Mouse (Mus musculus): Measurements from ENCODE around the gene Slc2a13. TPM values are rescaled to one million over a fixed set of nuclear protein-coding genes. Genes with fewer than 3 reads are reported as not detected.

The Slc2a13 gene
- polyA plus RNA-seq, 1 experiment from 2014 or later, result 2.0 TPM

DNA sequence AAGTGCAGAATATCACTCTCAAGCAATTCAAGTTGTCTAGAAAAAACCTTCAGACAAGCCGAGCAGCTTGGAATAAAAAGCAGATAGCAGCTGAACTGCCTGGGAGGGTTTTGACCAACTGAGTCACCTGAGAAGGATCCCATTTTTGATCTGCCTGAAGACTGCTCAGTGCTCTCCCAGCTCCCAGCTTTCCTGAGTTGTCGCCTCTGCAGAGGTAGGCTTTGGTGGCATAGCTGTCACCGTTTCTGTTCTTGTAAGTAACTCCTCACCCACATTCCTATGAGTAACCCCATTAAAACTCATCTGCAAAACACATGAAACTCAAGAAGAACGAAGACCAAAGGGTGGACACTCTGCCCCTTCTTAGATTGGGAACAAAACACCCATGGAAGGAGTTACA, 177.9 kb downstream of the Slc2a13 start:
- no peak overlapping the region for H3K4me3 ChIP-seq (ENCODE audit: control insufficient read depth in 1 of 2, insufficient read depth in 1 of 2, low read depth in 1 of 2, low read length in 2 of 2)
- H3K9me3 ChIP-seq (ENCODE audit: control insufficient read depth, low read length), result no peaks in the 10 kb centered on the region
- H3K4me1 ChIP-seq (ENCODE audit: control insufficient read depth in 2 of 2, insufficient read depth in 2 of 2, low read length in 2 of 2), result no peaks in the 10 kb centered on the region
- no peak overlapping the region for H3K9ac ChIP-seq (ENCODE audit: low read length)
- no peaks in the 10 kb centered on the region for H3K27me3 ChIP-seq (ENCODE audit: control insufficient read depth, insufficient read depth, low read length)
- 72% methylated on average over 4 of the region's 4 CpGs for WGBS
- no peaks in the 10 kb centered on the region for H3K36me3 ChIP-seq (ENCODE audit: control insufficient read depth, insufficient read depth, low read length)
- no peak overlapping the region for H3K4me2 ChIP-seq (ENCODE audit: low read length)
- ATAC-seq (ENCODE audit: insufficient number of reproducible peaks, insufficient read depth, low FRiP score, low read depth), result no peak
- H3K27ac ChIP-seq (replicated peaks in 1 of 2; ENCODE audit: control insufficient read depth in 1 of 2, insufficient read depth in 1 of 2, low read depth in 2 of 2, low read length in 2 of 2), result no peak overlapping the region

DNA sequence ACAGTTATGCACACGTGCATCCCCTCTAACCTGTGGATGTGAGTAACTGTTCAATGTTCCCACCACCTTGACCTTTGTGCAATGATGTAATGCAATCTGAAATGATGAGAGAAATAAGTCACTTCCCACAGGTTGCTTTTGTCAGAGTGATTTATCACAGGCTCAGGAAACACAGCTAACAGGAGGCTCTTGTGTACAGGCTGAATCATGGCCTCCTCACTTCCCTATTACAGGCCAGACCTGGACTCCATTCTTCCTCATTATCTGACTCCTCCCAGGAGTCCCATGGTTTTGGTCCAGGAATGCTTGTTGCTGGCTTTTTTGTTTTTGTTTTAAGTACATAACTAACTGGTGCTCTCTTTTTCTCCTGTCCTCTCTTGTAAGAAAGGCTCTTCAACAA, 189.4 kb downstream of the Slc2a13 start:
- H3K27me3 ChIP-seq (ENCODE audit: control insufficient read depth, insufficient read depth, low read length), result no peaks in the 10 kb centered on the region
- H3K9ac ChIP-seq (ENCODE audit: low read length), result no peak overlapping the region
- 61% methylated on average over 1 of the region's 1 CpGs for WGBS
- no peak overlapping the region for H3K27ac ChIP-seq (replicated peaks in 1 of 2; ENCODE audit: control insufficient read depth in 1 of 2, insufficient read depth in 1 of 2, low read depth in 2 of 2, low read length in 2 of 2)
- no peak for ATAC-seq (ENCODE audit: insufficient number of reproducible peaks, insufficient read depth, low FRiP score, low read depth)
- H3K4me3 ChIP-seq (ENCODE audit: control insufficient read depth in 1 of 2, insufficient read depth in 1 of 2, low read depth in 1 of 2, low read length in 2 of 2), result no peak overlapping the region
- no peaks in the 10 kb centered on the region for H3K36me3 ChIP-seq (ENCODE audit: control insufficient read depth, insufficient read depth, low read length)
- H3K4me1 ChIP-seq (ENCODE audit: control insufficient read depth in 2 of 2, insufficient read depth in 2 of 2, low read length in 2 of 2), result no peaks in the 10 kb centered on the region
- H3K9me3 ChIP-seq (ENCODE audit: control insufficient read depth, low read length), result no peaks in the 10 kb centered on the region
- H3K4me2 ChIP-seq (ENCODE audit: low read length), result no peak overlapping the region

DNA sequence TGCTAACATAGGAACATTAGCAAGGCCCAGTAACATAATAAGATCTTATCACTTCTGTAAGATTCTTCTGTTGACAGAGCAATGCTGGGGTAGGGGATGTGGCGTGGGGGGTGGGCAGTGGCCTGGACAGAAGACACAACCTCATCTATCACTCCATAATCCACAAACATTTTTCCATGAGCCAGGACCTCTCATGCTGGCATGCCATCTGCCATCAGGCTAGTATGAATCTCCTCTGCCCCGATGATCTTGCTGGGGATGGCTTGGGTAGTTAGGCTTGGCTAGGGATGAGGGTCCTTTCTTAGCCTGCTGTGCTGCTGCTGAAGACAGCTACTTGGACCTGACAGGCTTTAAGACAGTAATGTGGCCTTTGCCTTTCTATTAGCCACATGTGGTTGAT, 190.5 kb downstream of the Slc2a13 start:
- H3K9me3 ChIP-seq (ENCODE audit: control insufficient read depth, low read length), result no peaks in the 10 kb centered on the region
- no peak overlapping the region for H3K27ac ChIP-seq (replicated peaks in 1 of 2; ENCODE audit: control insufficient read depth in 1 of 2, insufficient read depth in 1 of 2, low read depth in 2 of 2, low read length in 2 of 2)
- 78% methylated on average over 2 of the region's 2 CpGs for WGBS
- no peak overlapping the region for H3K9ac ChIP-seq (ENCODE audit: low read length)
- H3K4me3 ChIP-seq (ENCODE audit: control insufficient read depth in 1 of 2, insufficient read depth in 1 of 2, low read depth in 1 of 2, low read length in 2 of 2), result no peak overlapping the region
- H3K4me1 ChIP-seq (ENCODE audit: control insufficient read depth in 2 of 2, insufficient read depth in 2 of 2, low read length in 2 of 2), result no peaks in the 10 kb centered on the region
- no peak for ATAC-seq (ENCODE audit: insufficient number of reproducible peaks, insufficient read depth, low FRiP score, low read depth)
- no peak overlapping the region for H3K4me2 ChIP-seq (ENCODE audit: low read length)
- H3K36me3 ChIP-seq (ENCODE audit: control insufficient read depth, insufficient read depth, low read length), result no peaks in the 10 kb centered on the region
- H3K27me3 ChIP-seq (ENCODE audit: control insufficient read depth, insufficient read depth, low read length), result no peaks in the 10 kb centered on the region

DNA sequence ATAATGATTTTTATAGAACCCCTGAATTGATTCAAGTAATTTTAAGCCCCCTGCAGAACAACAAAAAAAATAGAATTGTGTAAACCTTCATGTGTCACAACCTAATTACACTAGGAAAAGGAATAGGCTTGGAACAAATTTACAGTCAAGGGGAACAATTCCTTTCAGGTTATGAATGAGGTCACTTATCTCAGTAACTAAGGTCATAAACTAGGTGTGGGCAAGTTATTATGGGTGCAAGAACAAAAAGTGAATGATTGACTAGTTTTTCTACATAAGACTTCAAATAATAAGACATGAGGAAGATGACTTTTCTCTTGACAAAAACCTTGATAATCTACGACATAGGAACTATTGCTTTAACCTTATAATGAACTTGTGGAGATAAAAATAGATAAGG, 191.2 kb downstream of the Slc2a13 start:
- Histone ChIP-seq H3K9me3 (ENCODE audit: control insufficient read depth, low read length) (no peaks in the 10 kb centered on the region), H3K36me3 (ENCODE audit: control insufficient read depth, insufficient read depth, low read length) (no peaks in the 10 kb centered on the region), H3K9ac (ENCODE audit: low read length) (no peak overlapping the region), H3K27me3 (ENCODE audit: control insufficient read depth, insufficient read depth, low read length) (no peaks in the 10 kb centered on the region), H3K4me1 (ENCODE audit: control insufficient read depth in 2 of 2, insufficient read depth in 2 of 2, low read length in 2 of 2) (no peaks in the 10 kb centered on the region), H3K4me3 (ENCODE audit: control insufficient read depth in 1 of 2, insufficient read depth in 1 of 2, low read depth in 1 of 2, low read length in 2 of 2) (no peak overlapping the region), H3K27ac (replicated peaks in 1 of 2; ENCODE audit: control insufficient read depth in 1 of 2, insufficient read depth in 1 of 2, low read depth in 2 of 2, low read length in 2 of 2) (no peak overlapping the region), H3K4me2 (ENCODE audit: low read length) (no peak overlapping the region)
- WGBS, result 67% methylated on average over 1 of the region's 1 CpGs
- no peak for ATAC-seq (ENCODE audit: insufficient number of reproducible peaks, insufficient read depth, low FRiP score, low read depth)

DNA sequence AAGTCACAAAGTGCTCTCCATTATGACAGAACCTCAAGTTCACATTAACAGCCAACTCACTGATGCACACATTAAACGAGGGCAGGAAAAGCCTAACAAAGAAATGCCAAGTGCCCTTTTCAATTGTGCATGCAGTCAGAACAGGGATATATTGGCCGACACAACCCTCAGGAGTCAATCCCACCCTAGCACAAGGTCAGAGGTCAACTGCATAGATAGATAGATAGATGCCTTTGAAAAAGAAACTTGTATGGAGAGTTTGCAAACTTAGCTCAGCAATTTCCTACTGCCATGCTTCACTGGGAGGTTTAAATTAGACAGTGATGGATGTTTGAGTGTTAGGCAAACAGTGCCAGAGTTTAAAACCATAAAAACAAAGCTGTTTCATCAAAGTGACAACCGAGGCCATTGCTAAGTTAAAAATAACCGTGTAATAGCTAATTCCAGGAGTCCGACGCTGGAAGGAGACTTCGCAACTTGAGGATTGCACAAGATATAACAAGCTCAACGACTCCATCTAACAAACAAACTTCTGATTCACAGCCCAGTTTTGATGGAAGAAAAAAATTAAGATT, 194.2 kb downstream of the Slc2a13 start:
- H3K36me3 ChIP-seq (ENCODE audit: control insufficient read depth, insufficient read depth, low read length), result no peaks in the 10 kb centered on the region
- H3K27ac ChIP-seq (replicated peaks in 1 of 2; ENCODE audit: control insufficient read depth in 1 of 2, insufficient read depth in 1 of 2, low read depth in 2 of 2, low read length in 2 of 2), result no peak overlapping the region
- no peak overlapping the region for H3K4me3 ChIP-seq (ENCODE audit: control insufficient read depth in 1 of 2, insufficient read depth in 1 of 2, low read depth in 1 of 2, low read length in 2 of 2)
- no peaks in the 10 kb centered on the region for H3K4me1 ChIP-seq (ENCODE audit: control insufficient read depth in 2 of 2, insufficient read depth in 2 of 2, low read length in 2 of 2)
- H3K9ac ChIP-seq (ENCODE audit: low read length), result no peak overlapping the region
- 56% methylated on average over 8 of the region's 8 CpGs for WGBS
- no peaks in the 10 kb centered on the region for H3K9me3 ChIP-seq (ENCODE audit: control insufficient read depth, low read length)
- ATAC-seq (ENCODE audit: insufficient number of reproducible peaks, insufficient read depth, low FRiP score, low read depth), result no peak
- no peak overlapping the region for H3K4me2 ChIP-seq (ENCODE audit: low read length)
- no peaks in the 10 kb centered on the region for H3K27me3 ChIP-seq (ENCODE audit: control insufficient read depth, insufficient read depth, low read length)

DNA sequence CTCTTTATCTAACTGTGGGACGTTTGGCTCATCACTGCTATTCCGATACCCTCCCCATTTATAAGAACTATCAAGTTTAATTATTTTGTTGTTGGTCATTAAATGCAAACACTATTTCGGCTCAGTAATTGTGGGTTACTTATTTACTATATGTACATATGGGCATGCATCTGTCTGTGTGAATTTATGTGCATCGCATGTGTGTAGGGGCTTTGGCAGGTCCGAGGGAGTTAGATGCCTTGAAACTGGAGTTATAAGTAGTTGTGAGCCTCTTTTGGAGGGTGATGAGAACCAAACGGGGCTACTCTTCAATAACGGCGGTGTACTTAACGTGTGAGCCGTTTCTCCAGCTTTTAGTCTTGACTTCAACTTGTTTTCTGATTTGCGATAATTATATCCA, 195.5 kb downstream of the Slc2a13 start:
- Histone ChIP-seq H3K36me3 (ENCODE audit: control insufficient read depth, insufficient read depth, low read length) (no peaks in the 10 kb centered on the region), H3K9me3 (ENCODE audit: control insufficient read depth, low read length) (no peaks in the 10 kb centered on the region), H3K27ac (replicated peaks in 1 of 2; ENCODE audit: control insufficient read depth in 1 of 2, insufficient read depth in 1 of 2, low read depth in 2 of 2, low read length in 2 of 2) (no peak overlapping the region), H3K27me3 (ENCODE audit: control insufficient read depth, insufficient read depth, low read length) (no peaks in the 10 kb centered on the region), H3K4me3 (ENCODE audit: control insufficient read depth in 1 of 2, insufficient read depth in 1 of 2, low read depth in 1 of 2, low read length in 2 of 2) (no peak overlapping the region), H3K4me2 (ENCODE audit: low read length) (no peak overlapping the region), H3K9ac (ENCODE audit: low read length) (no peak overlapping the region), H3K4me1 (ENCODE audit: control insufficient read depth in 2 of 2, insufficient read depth in 2 of 2, low read length in 2 of 2) (0 out of 4 replicates have a peak, but pooled peaks cover 0 to 2% of the 10 kb centered on the region in 2 experiments)
- WGBS, result 83% methylated on average over 11 of the region's 11 CpGs
- no peak for ATAC-seq (ENCODE audit: insufficient number of reproducible peaks, insufficient read depth, low FRiP score, low read depth)

DNA sequence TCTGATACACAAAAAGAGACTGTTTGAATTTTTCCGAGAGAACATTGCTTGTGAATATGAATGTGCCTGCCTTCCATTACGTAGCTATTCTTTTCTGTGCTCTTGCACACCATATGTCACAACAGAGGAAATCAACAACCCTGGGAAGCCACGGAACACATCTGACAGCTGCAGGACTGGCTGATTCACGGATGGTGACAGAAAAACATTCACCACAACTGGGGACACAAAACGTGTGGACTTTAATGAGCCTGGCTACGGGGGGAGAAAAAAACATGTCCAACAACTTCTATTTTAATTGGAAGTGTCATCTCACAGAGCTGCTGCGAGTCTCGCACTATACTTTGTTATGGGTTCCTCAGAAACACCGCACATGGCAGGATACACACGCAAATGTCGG, 196.0 kb downstream of the Slc2a13 start:
- H3K27me3 ChIP-seq (ENCODE audit: control insufficient read depth, insufficient read depth, low read length), result no peaks in the 10 kb centered on the region
- H3K4me2 ChIP-seq (ENCODE audit: low read length), result no peak overlapping the region
- no peaks in the 10 kb centered on the region for H3K36me3 ChIP-seq (ENCODE audit: control insufficient read depth, insufficient read depth, low read length)
- H3K27ac ChIP-seq (replicated peaks in 1 of 2; ENCODE audit: control insufficient read depth in 1 of 2, insufficient read depth in 1 of 2, low read depth in 2 of 2, low read length in 2 of 2), result no peak overlapping the region
- ATAC-seq (ENCODE audit: insufficient number of reproducible peaks, insufficient read depth, low FRiP score, low read depth), result no peak
- H3K4me1 ChIP-seq (ENCODE audit: control insufficient read depth in 2 of 2, insufficient read depth in 2 of 2, low read length in 2 of 2), result 0 out of 4 replicates have a peak, but pooled peaks cover 0 to 2% of the 10 kb centered on the region in 2 experiments
- no peaks in the 10 kb centered on the region for H3K9me3 ChIP-seq (ENCODE audit: control insufficient read depth, low read length)
- WGBS, result 71% methylated on average over 11 of the region's 11 CpGs
- no peak overlapping the region for H3K4me3 ChIP-seq (ENCODE audit: control insufficient read depth in 1 of 2, insufficient read depth in 1 of 2, low read depth in 1 of 2, low read length in 2 of 2)
- no peak overlapping the region for H3K9ac ChIP-seq (ENCODE audit: low read length)

DNA sequence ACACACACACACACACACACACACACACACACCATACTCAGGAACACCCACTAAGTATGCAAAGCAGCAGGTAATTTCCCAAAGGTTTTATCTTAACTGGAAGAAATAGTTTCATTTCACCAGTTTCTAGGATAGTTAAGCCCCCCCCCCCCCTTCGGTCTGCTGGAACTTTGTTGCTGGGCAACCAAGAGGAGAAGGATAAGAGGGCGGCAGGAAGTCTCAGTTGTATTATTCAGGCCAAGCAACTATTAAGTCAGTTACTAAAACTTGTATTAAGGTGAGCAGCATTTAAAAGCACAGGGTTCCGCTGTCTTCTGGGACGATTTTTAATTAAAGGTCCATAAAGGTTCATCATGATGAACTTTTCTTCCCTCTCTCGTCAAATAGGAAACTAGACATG, 198.6 kb downstream of the Slc2a13 start:
- no peak for ATAC-seq (ENCODE audit: insufficient number of reproducible peaks, insufficient read depth, low FRiP score, low read depth)
- Histone ChIP-seq H3K36me3 (ENCODE audit: control insufficient read depth, insufficient read depth, low read length) (no peaks in the 10 kb centered on the region), H3K4me2 (ENCODE audit: low read length) (no peak overlapping the region), H3K4me1 (ENCODE audit: control insufficient read depth in 2 of 2, insufficient read depth in 2 of 2, low read length in 2 of 2) (0 out of 4 replicates have a peak, but pooled peaks cover 0 to 2% of the 10 kb centered on the region in 2 experiments), H3K9ac (ENCODE audit: low read length) (no peak overlapping the region), H3K4me3 (ENCODE audit: control insufficient read depth in 1 of 2, insufficient read depth in 1 of 2, low read depth in 1 of 2, low read length in 2 of 2) (no peak overlapping the region), H3K9me3 (ENCODE audit: control insufficient read depth, low read length) (no peaks in the 10 kb centered on the region), H3K27me3 (ENCODE audit: control insufficient read depth, insufficient read depth, low read length) (no peaks in the 10 kb centered on the region), H3K27ac (replicated peaks in 1 of 2; ENCODE audit: control insufficient read depth in 1 of 2, insufficient read depth in 1 of 2, low read depth in 2 of 2, low read length in 2 of 2) (no peak overlapping the region)
- 57% methylated on average over 5 of the region's 5 CpGs for WGBS
